Mouse (Mus musculus) limb, embryonic 14.5 days (tissue): Measurements from ENCODE around the gene Fem1a. TPM values are rescaled to one million over a fixed set of nuclear protein-coding genes. Genes with fewer than 3 reads are reported as not detected.

Source experiments
- ATAC-seq: fragments of 200-750 bp; cut with Nextera tagmentation; 2 replicates; pipeline ENCODE4 v1.8.0; 2017; ENCODE audit warnings: low read depth, moderate number of reproducible peaks, moderate TSS enrichment; ENCODE audit not compliant: low FRiP score
- DNase-seq: peaks from one replicate; pipeline ENCODE4 v3.0.0-alpha.2; 2015; ENCODE audit warnings: low spot score
- H3K27ac ChIP-seq: fragments of 300-500 bp; sonication (generic); replicated peaks from 2 replicates; pipeline ENCODE4 v1.5.1; 2014; ENCODE audit warnings: low read depth, mild to moderate bottlenecking, low read length, moderate library complexity, mixed read lengths
- H3K27me3 ChIP-seq: fragments of 300-500 bp; sonication (generic); 2 replicates; pipeline ENCODE4 v1.6.1; 2014; ENCODE audit warnings: low read length, mixed read lengths; ENCODE audit not compliant: control insufficient read depth, insufficient read depth
- H3K36me3 ChIP-seq: fragments of 300-500 bp; sonication (generic); 2 replicates; pipeline ENCODE4 v1.6.1; 2014; ENCODE audit warnings: mild to moderate bottlenecking, low read length, moderate library complexity, mixed read lengths; ENCODE audit not compliant: control insufficient read depth, insufficient read depth
- H3K4me1 ChIP-seq: fragments of 300-500 bp; sonication (generic); 2 replicates; pipeline ENCODE4 v1.6.1; 2014; ENCODE audit warnings: antibody characterized with exemption, low read length, mixed read lengths; ENCODE audit not compliant: control insufficient read depth, insufficient read depth
- H3K4me2 ChIP-seq: fragments of 300-500 bp; sonication (generic); replicated peaks from 2 replicates; pipeline ENCODE4 v1.6.1; 2014; ENCODE audit warnings: low read depth, mild to moderate bottlenecking, low read length, moderate library complexity; ENCODE audit not compliant: severe bottlenecking
- H3K4me3 ChIP-seq: fragments of 300-500 bp; sonication (generic); replicated peaks from 2 replicates; pipeline ENCODE4 v1.5.1; 2014; ENCODE audit warnings: low read length
- H3K9ac ChIP-seq: fragments of 300-500 bp; sonication (generic); 2 replicates; pipeline ENCODE4 v1.6.1; 2014; ENCODE audit warnings: mild to moderate bottlenecking, low read depth, low read length, moderate library complexity; ENCODE audit not compliant: severe bottlenecking
- H3K9me3 ChIP-seq: fragments of 300-500 bp; sonication (generic); 2 replicates; pipeline ENCODE4 v1.6.1; 2016; ENCODE audit warnings: low read length; ENCODE audit not compliant: control insufficient read depth
- POLR2A ChIP-seq: fragments of 200-500 bp; IDR thresholded peaks from 2 replicates; pipeline ENCODE4 v1.8.0; 2012; ENCODE audit warnings: inconsistent platforms, mild to moderate bottlenecking, moderate library complexity, borderline replicate concordance; ENCODE audit not compliant: insufficient read depth, insufficient read length; ENCODE audit errors: extremely low read depth
- WGBS: fragments of 180-500 bp; shearing (Covaris S2); extraction: QIAGEN DNeasy Blood & Tissue Kit; methylation state at CpG from one replicate; pipeline ENCODE4 v1.1.7; 2014; 5-methylcytosine and 5-hydroxymethylcytosine counted together
- polyA plus RNA-seq, 2 experiments: library from polyadenylated mRNA; depleted of rRNA in 1 of 2; stranded (reverse) in 1 of 2; unstranded in 1 of 2; fragments of >200 nt; fragmentation: Nextera tagmentation in 1 of 2; extraction: Ambion mirVana in 1 of 2; gene quantifications; 2 replicates each; pipeline versions ENCODE4 v1.2.1 to v1.2.3; 2012 to 2014

The Fem1a gene
- 14.5 and 18.4 TPM in 2 replicates for polyA plus RNA-seq (2012; rRNA removed)
- polyA plus RNA-seq (2014; fragmentation: Nextera tagmentation; extraction: Ambion mirVana), result 16.0 and 17.4 TPM in 2 replicates

GRCm38 (mm10) chr17:56256239-56256881 lies at the start of gene Fem1a:
Gene Fem1a, plus strand, starts transcription at chr17:56256810.
- DNase-seq, result peak; percentile 99
- Histone ChIP-seq H3K9me3 (no peaks in the 10 kb centered on the region), H3K4me3 (peak within 1 kb of the TSS; percentile 65), H3K4me1 (peaks cover 11% of the 10 kb centered on the region; the same call in 1 of the 2 replicates), H3K27me3 (no peaks in the 10 kb centered on the region), H3K27ac (peak within 1 kb of the TSS; percentile 82), H3K9ac (peak within 1 kb of the TSS; percentile 55), H3K36me3 (peaks cover 31% of the 10 kb centered on the region), H3K4me2 (peak within 1 kb of the TSS; percentile 81)
- ATAC-seq, result peak; percentile 92
- under 1% methylated on average over 28 of the region's 28 CpGs for WGBS
- TF ChIP-seq POLR2A, result no peak

- 77% methylated on average over 6 of the region's 6 CpGs for WGBS
- no peak for TF ChIP-seq POLR2A
- H3K27me3 ChIP-seq, result no peaks in the 10 kb centered on the region
- DNase-seq (no peak), ATAC-seq (no peak)
- H3K36me3 ChIP-seq, result peaks cover 97% of the 10 kb centered on the region
- no peaks in the 10 kb centered on the region for H3K9me3 ChIP-seq
- H3K4me2 ChIP-seq, result no peak overlapping the region
- H3K27ac ChIP-seq, result no peak overlapping the region
- no peaks in the 10 kb centered on the region for H3K4me1 ChIP-seq
- H3K4me3 ChIP-seq, result no peak overlapping the region
- H3K9ac ChIP-seq, result no peak overlapping the region
Measured at GRCm38 (mm10) chr17:56206986-56207674, 49.5 kb upstream of the Fem1a start.

- Histone ChIP-seq H3K4me3 (no peak overlapping the region), H3K27ac (no peak overlapping the region), H3K9me3 (no peaks in the 10 kb centered on the region), H3K36me3 (peaks cover 89% of the 10 kb centered on the region), H3K4me2 (no peak overlapping the region), H3K4me1 (no peaks in the 10 kb centered on the region), H3K9ac (no peak overlapping the region), H3K27me3 (no peaks in the 10 kb centered on the region)
- DNase-seq, result no peak
- 90% methylated on average over 9 of the region's 9 CpGs for WGBS
- ATAC-seq, result no peak
- TF ChIP-seq POLR2A, result no peak
Measured at GRCm38 (mm10) chr17:56207963-56208530, 48.6 kb upstream of the Fem1a start.

- no peak for TF ChIP-seq POLR2A
- DNase-seq (no peak), ATAC-seq (no peak)
- H3K4me2 ChIP-seq, result no peak overlapping the region
- no peak overlapping the region for H3K4me3 ChIP-seq
- WGBS, result 89% methylated on average over 3 of the region's 3 CpGs
- H3K27me3 ChIP-seq, result no peaks in the 10 kb centered on the region
- peaks cover 81% of the 10 kb centered on the region for H3K36me3 ChIP-seq
- H3K9me3 ChIP-seq, result no peaks in the 10 kb centered on the region
- no peaks in the 10 kb centered on the region for H3K4me1 ChIP-seq
- no peak overlapping the region for H3K27ac ChIP-seq
- no peak overlapping the region for H3K9ac ChIP-seq
Measured at GRCm38 (mm10) chr17:56208821-56209220, 47.8 kb upstream of the Fem1a start.

- Histone ChIP-seq H3K4me3 (no peak overlapping the region), H3K27ac (no peak overlapping the region), H3K4me2 (no peak overlapping the region), H3K27me3 (no peaks in the 10 kb centered on the region), H3K9ac (no peak overlapping the region), H3K36me3 (peaks cover 63% of the 10 kb centered on the region), H3K4me1 (no peaks in the 10 kb centered on the region), H3K9me3 (no peaks in the 10 kb centered on the region)
- DNase-seq, result no peak
- WGBS, result 97% methylated on average over 2 of the region's 2 CpGs
- TF ChIP-seq POLR2A, result no peak
- ATAC-seq, result no peak
Measured at GRCm38 (mm10) chr17:56211090-56211489, 45.5 kb upstream of the Fem1a start.
